Mouse (Mus musculus) brain, embryonic 14.5 days (tissue): ENCODE data around the gene Lrrc4. TPM values are rescaled to one million over a fixed set of nuclear protein-coding genes. Genes with fewer than 3 reads are reported as not detected.

Experiments
- DNase-seq: peaks from one replicate; pipeline ENCODE4 v3.0.0-alpha.2; 2011; ENCODE audit warnings: low read depth
- CTCF ChIP-seq: fragments of 200-500 bp; IDR thresholded peaks from 2 replicates; pipeline ENCODE4 v1.5.1; 2012; ENCODE audit warnings: inconsistent platforms, mild to moderate bottlenecking, moderate library complexity, borderline replicate concordance; ENCODE audit not compliant: insufficient read depth, insufficient read length; ENCODE audit errors: extremely low read depth
- POLR2A ChIP-seq: fragments of 200-500 bp; IDR thresholded peaks from 2 replicates; pipeline ENCODE4 v1.6.1; 2012; ENCODE audit warnings: mild to moderate bottlenecking, inconsistent platforms, borderline replicate concordance; ENCODE audit not compliant: poor library complexity, insufficient read depth, insufficient read length, severe bottlenecking; ENCODE audit errors: extremely low read depth
- polyA plus RNA-seq: library from polyadenylated mRNA; depleted of rRNA; stranded (reverse); fragments of >200 nt; gene quantifications from 2 replicates; pipeline ENCODE4 v1.2.3, GENCODE M21; 2012; rRNA removed

The Lrrc4 gene
- polyA plus RNA-seq, 1 experiment = 28.4 TPM

DNA sequence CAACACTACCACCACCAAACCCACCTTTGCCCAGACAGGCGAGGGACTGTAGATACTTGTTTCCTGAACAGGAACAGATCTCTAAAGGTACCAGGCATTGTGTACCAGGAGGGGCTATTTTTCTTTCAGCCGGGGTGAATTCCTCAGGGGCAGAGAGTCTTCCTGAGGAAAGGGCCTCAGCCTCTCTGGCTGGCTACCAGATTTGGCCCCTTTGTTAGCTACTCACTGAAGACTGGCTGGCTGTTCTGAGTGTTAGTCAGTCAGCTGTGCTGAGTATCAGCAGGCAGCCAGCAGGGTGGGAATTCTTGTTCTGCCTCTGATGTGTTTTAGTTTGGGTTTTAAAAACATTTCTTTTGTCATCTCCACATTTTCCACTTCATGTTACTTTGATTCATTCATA lies 198.4 kb downstream of the Lrrc4 start:
- no peak for TF ChIP-seq CTCF
- TF ChIP-seq POLR2A = no peak
- DNase-seq = peak; percentile 86

- no peak for TF ChIP-seq POLR2A
- TF ChIP-seq CTCF = no peak
- DNase-seq = peak; percentile 54
Measured at GRCm38 (mm10) chr6:28630926-28631325, 200.6 kb downstream of the Lrrc4 start.

DNA sequence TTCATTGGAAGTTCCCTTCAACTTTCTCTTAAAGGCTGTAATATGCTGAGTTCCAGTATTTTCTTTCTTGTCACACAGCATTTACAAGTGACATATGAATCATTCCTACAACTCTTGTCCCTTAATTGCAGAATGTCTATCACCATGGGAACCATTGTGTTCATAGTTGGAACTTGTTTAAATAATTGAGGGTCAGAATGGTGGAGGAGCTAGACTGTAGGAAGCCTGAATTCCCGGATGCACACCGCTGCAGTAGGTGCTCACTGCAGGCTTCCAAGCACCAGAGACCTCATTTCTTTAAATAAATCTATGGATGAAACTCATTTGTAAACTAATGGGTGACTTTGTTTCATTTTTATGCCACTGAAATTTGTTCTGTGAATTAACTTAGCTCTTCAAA lies 201.7 kb downstream of the Lrrc4 start:
- TF ChIP-seq POLR2A (no peak), CTCF (no peak)
- DNase-seq = peak; percentile 65

- peak; percentile 76 for DNase-seq
- TF ChIP-seq CTCF (no peak), POLR2A (no peak)
Measured at GRCm38 (mm10) chr6:28628408-28628807, 203.1 kb downstream of the Lrrc4 start.

GRCm38 (mm10) chr6:28622963-28623362 lies 208.6 kb downstream of the Lrrc4 start:
- DNase-seq = no peak
- no peak for TF ChIP-seq POLR2A
- TF ChIP-seq CTCF = no peak

- TF ChIP-seq POLR2A = no peak
- no peak for TF ChIP-seq CTCF
Measured at GRCm38 (mm10) chr6:28622522-28622921, 209.0 kb downstream of the Lrrc4 start.

GRCm38 (mm10) chr6:28621961-28622360 lies 209.6 kb downstream of the Lrrc4 start:
- TF ChIP-seq POLR2A = no peak
- no peak for TF ChIP-seq CTCF
- DNase-seq = no peak

More at GRCm38 (mm10) chr6:28622522-28622921, 209.0 kb downstream of the Lrrc4 start:
- DNase-seq = no peak

- no peak for DNase-seq
- TF ChIP-seq CTCF (no peak), POLR2A (no peak)
Measured at GRCm38 (mm10) chr6:28621431-28621830, 210.1 kb downstream of the Lrrc4 start.

- DNase-seq = peak; percentile 80
- TF ChIP-seq CTCF (no peak), POLR2A (no peak)
Measured at GRCm38 (mm10) chr6:28618751-28619153, 212.8 kb downstream of the Lrrc4 start.

- no peak for TF ChIP-seq CTCF
- TF ChIP-seq POLR2A = no peak
- peak; percentile 81 for DNase-seq
Measured at GRCm38 (mm10) chr6:28618299-28618698, 213.2 kb downstream of the Lrrc4 start.

DNA sequence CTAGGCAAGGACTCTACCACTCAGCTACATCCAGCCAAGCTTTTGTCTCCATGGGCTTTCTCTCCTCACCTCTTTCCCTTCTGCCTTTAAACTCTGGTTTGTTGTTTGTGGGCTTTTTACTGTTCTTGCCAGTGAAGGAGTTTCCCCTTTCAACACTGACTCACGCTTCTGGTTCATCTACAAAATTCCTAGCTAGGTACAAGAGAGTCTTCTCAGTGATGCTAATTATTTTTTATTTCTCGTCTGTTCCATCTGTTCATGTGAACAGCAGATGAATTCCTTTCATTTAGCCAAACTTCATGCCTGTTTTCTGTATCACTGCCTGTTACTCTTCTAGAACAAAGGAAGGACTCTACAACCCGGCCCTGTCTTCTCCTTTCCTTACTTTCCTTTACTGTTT lies 215.6 kb downstream of the Lrrc4 start:
- TF ChIP-seq CTCF (no peak), POLR2A (no peak)
- DNase-seq = peak; percentile 55

- peak; percentile 31 for DNase-seq
- TF ChIP-seq CTCF (no peak), POLR2A (no peak)
Measured at GRCm38 (mm10) chr6:28615408-28615807, 216.1 kb downstream of the Lrrc4 start.

DNA sequence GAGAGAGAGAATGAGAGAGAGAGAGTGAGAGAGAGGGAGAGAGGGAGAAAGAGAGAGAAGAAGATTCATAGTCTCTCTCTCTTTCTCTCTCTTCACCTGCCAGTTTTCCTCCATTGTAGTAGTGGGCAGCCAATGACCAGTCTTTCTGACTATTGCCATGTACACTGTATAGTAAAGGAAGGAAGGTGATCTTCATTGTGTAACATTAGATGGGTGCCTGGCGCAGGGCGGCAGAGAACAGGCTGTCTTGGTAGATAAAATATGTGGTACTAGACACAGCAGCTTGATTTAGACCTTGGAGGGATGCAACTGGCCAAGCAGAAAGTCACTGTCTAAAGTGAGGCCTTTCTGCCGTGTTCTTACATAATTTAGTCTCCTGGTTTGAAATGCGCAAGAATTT lies 216.7 kb downstream of the Lrrc4 start:
- no peak for DNase-seq
- TF ChIP-seq POLR2A (no peak), CTCF (no peak)

DNA sequence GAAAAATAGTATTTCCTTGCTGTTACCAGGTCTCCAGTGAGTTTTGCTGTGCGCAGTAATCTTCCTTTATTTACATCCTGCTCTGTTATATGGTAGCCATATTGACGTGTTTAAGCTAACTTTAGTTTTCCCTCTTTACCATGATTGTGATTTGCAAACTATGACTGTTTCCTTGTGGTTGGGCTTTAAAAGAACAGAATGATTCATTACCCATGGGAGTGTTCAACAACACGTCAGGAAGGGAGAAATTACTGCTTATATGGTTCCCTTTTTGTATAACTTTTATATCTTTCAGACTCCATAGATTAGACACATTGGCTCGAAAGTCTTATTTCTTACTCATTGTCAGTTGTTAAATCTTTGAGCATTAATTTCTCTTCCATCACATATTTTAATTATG lies 218.1 kb downstream of the Lrrc4 start:
- no peak for DNase-seq
- TF ChIP-seq CTCF (no peak), POLR2A (no peak)

Other genes with a start within 250 kb of the Lrrc4 start
- gene Lep, start 228.5 kb upstream of the Lrrc4 start, polyA plus RNA-seq = not detected in 2 replicates